Mouse (Mus musculus): ENCODE data around the gene Spred2. TPM values are rescaled to one million over a fixed set of nuclear protein-coding genes. Genes with fewer than 3 reads are reported as not detected.

Spred2 gene
- total and polyA plus RNA-seq, 3 experiments, result 7.8 to 76.0 (median 25.9) TPM

GRCm38 (mm10) chr11:20037739-20038138, 113.6 kb downstream of the Spred2 start:
- Histone ChIP-seq H3K9me3 (replicated peaks; ENCODE audit: insufficient read depth, low read length) (no peaks in the 10 kb centered on the region), H3K9ac (ENCODE audit: control insufficient read depth, low read depth, low read length, poor library complexity, severe bottlenecking) (no peak overlapping the region), H3K27me3 (ENCODE audit: control insufficient read depth in 1 of 2, insufficient read depth in 2 of 2, low read length in 2 of 2) (no peaks in the 10 kb centered on the region), H3K4me1 (ENCODE audit: control insufficient read depth in 1 of 2, insufficient read depth in 2 of 2, low read length in 2 of 2) (peaks cover 10 to 19% of the 10 kb centered on the region in 2 experiments; a peak in 3 of 4 replicates), H3K4me3 (ENCODE audit: control insufficient read depth in 1 of 2, insufficient read depth in 1 of 2, low read depth in 2 of 2, low read length in 2 of 2) (no peak overlapping the region), H3K27ac (ENCODE audit: control insufficient read depth, low read depth, low read length) (no peak overlapping the region), H3K79me2 (ENCODE audit: control insufficient read depth, insufficient read depth, low read length, poor library complexity) (no peaks in the 10 kb centered on the region), H3K36me3 (ENCODE audit: control insufficient read depth in 1 of 2, insufficient read depth in 2 of 2, low read length in 2 of 2) (no peaks in the 10 kb centered on the region; a peak in 1 of 4 replicates)
- TF ChIP-seq ZMIZ1 (IDR thresholded peaks at IDR 0.05; ENCODE audit: low read depth, low read length) (no peak), MEF2A (IDR thresholded peaks at IDR 0.05; ENCODE audit: extremely low read depth, insufficient replicate concordance, low read depth, low read length, poor library complexity, severe bottlenecking) (no peak), RAD21 (IDR thresholded peaks at IDR 0.05; ENCODE audit: low read depth, low read length) (no peak), NRF1 (IDR thresholded peaks at IDR 0.05; ENCODE audit: insufficient read depth, low read depth, low read length, poor library complexity, severe bottlenecking) (peak; percentile 33; the same call in 1 of the 2 replicates), SIN3A (IDR thresholded peaks at IDR 0.05; ENCODE audit: low read length) (no peak), MXI1 (IDR thresholded peaks at IDR 0.05; ENCODE audit: low read depth, low read length) (peak; percentile 56; the same call in 1 of the 2 replicates), EP300 (IDR thresholded peaks at IDR 0.05; ENCODE audit: low read depth in 1 of 2, low read length in 2 of 2) (peak in 1 of 2 experiments; percentile 19; a peak in 1 of 4 replicates), MAFK (IDR thresholded peaks at IDR 0.05; ENCODE audit: borderline replicate concordance, low read depth, low read length) (peak; percentile 94; the same call in 1 of the 2 replicates), MYC (IDR thresholded peaks at IDR 0.05; ENCODE audit: low read depth, low read length) (no peak), TBP (IDR thresholded peaks at IDR 0.05; ENCODE audit: low read depth, low read length) (no peak), CHD1 (IDR thresholded peaks at IDR 0.05; ENCODE audit: low read depth, low read length) (no peak), TCF12 (IDR thresholded peaks at IDR 0.05; ENCODE audit: low read depth, low read length) (peak; percentile 21; the same call in 1 of the 2 replicates), HCFC1 (IDR thresholded peaks at IDR 0.05; ENCODE audit: low read depth, low read length) (no peak), ETS1 (IDR thresholded peaks at IDR 0.05; ENCODE audit: low read depth, low read length) (peak; percentile 96), ZNF384 (IDR thresholded peaks at IDR 0.05; ENCODE audit: low read depth, low read length) (no peak)
- DNase-seq (ENCODE audit: low read depth, low spot score), result peak; percentile 63

DNA sequence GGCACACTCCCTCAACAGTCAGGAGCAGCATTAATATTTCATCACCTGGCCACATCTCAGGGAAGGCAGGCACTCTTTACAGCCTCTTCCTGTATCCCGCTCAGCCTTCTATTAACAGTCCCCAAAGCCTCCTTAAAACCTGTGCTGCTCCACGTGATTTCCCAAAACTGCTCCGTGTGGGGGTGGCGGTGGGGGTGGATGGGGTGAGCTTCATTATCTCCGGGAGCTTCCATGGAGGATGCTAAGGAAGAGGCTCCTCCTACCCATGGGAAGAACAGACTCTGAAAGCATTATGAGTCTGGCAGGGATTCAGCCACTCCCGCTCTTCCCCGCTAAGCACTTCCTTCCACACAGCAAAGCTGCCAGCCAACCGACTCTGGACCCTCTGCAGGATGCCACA, 114.5 kb downstream of the Spred2 start:
- Histone ChIP-seq H3K9me3 (replicated peaks; ENCODE audit: insufficient read depth, low read length) (no peaks in the 10 kb centered on the region), H3K4me1 (ENCODE audit: control insufficient read depth in 1 of 2, insufficient read depth in 2 of 2, low read length in 2 of 2) (peaks cover 13 to 25% of the 10 kb centered on the region in 2 experiments; a peak in 3 of 4 replicates), H3K4me3 (ENCODE audit: control insufficient read depth in 1 of 2, insufficient read depth in 1 of 2, low read depth in 2 of 2, low read length in 2 of 2) (no peak overlapping the region), H3K27me3 (ENCODE audit: control insufficient read depth in 1 of 2, insufficient read depth in 2 of 2, low read length in 2 of 2) (no peaks in the 10 kb centered on the region), H3K79me2 (ENCODE audit: control insufficient read depth, insufficient read depth, low read length, poor library complexity) (no peaks in the 10 kb centered on the region), H3K27ac (ENCODE audit: control insufficient read depth, low read depth, low read length) (no peak overlapping the region), H3K9ac (ENCODE audit: control insufficient read depth, low read depth, low read length, poor library complexity, severe bottlenecking) (no peak overlapping the region), H3K36me3 (ENCODE audit: control insufficient read depth in 1 of 2, insufficient read depth in 2 of 2, low read length in 2 of 2) (peaks cover 0 to 3% of the 10 kb centered on the region in 2 experiments; a peak in 2 of 4 replicates)
- TF ChIP-seq TCF12 (IDR thresholded peaks at IDR 0.05; ENCODE audit: low read depth, low read length) (no peak), CTCF (IDR thresholded peaks at IDR 0.05 in 2 of 3, conservative IDR thresholded peaks at IDR 0.05 in 1 of 3; ENCODE audit: control insufficient read depth in 1 of 3, insufficient read depth in 1 of 3, low read depth in 2 of 3, low read length in 3 of 3, poor library complexity in 1 of 3, severe bottlenecking in 1 of 3) (no peak), POLR2AphosphoS5 (IDR thresholded peaks at IDR 0.05; ENCODE audit: borderline replicate concordance, low read depth, low read length) (no peak)
- no peak for DNase-seq (ENCODE audit: low read depth, low spot score)
